Mouse (Mus musculus) CD8-positive naive resting alpha-beta T cell, adult 2 months (primary cell): ENCODE measurements around the gene Prpf38b.
"Not testable (repeated sequence)": the region's sequence is repeated elsewhere in the genome, so short reads cannot be mapped to it uniquely, and the experiment has no call there.

Experiments
- DNase-seq, 2 experiments: peaks; one replicate each; pipeline ENCODE4 v3.0.0; 2022; ENCODE audit warnings: low read depth in 2 of 2, low spot score in 2 of 2

The Prpf38b gene

GRCm38 (mm10) chr3:108902038-108902437 lies 9.5 kb downstream of the Prpf38b start:
- DNase-seq, result no peak

- DNase-seq, result no peak
These were observed 10.8 kb downstream of the Prpf38b start for GRCm38 (mm10) chr3:108900681-108901080.

- no peak for DNase-seq
These were observed 11.4 kb downstream of the Prpf38b start for GRCm38 (mm10) chr3:108900147-108900546.

DNA sequence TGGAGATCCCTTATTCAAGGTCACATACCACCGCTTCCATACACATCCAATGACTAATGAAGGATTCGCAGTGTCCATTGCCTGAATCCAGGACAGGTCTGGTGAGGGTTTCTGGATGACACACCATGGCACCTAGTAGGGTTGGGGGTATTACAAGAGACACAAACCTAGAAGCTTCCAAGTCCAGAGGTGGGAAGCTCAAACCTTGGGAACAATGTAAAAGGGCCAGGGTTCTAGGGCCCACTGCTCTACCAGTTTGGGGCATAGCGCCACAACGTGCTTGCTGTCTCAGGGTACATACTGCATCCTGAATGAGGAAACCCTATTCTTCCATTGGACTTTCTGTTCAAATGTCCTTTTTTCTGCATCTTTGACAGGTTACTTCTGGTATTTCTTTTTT lies 12.9 kb downstream of the Prpf38b start:
- DNase-seq, result no peak

GRCm38 (mm10) chr3:108892914-108893313 lies 18.6 kb downstream of the Prpf38b start:
- DNase-seq, result no peak

- no peak for DNase-seq
These were observed 19.4 kb downstream of the Prpf38b start for GRCm38 (mm10) chr3:108892080-108892479.

DNA sequence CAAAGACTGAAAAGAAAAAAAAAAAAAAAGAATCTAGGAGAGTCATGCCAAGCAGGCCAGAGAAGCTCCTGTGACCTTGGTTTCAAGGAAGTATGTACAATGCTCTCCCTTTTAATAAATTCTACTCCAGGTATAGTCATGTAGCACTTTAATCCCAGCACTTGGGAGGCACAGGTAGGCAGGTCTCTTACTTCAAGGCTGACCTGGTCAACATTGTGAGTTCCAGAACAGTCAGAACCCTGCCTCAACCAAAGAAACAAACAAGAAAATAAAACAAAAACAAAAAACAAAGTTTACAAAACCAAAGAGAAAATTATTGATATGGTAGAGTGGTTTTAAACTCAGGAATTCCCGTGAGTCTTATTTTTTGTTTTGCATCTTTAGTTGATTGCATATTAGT lies 21.6 kb downstream of the Prpf38b start, which contains the start of gene Fndc7:
Fndc7 (minus strand) TSS at position 101 of the 400 bp plus-strand sequence.
- DNase-seq, result no peak

- DNase-seq, result no peak
These were observed 23.9 kb downstream of the Prpf38b start for GRCm38 (mm10) chr3:108887618-108887975.

- no peak for DNase-seq
These were observed 24.5 kb downstream of the Prpf38b start for GRCm38 (mm10) chr3:108886934-108887617.

DNA sequence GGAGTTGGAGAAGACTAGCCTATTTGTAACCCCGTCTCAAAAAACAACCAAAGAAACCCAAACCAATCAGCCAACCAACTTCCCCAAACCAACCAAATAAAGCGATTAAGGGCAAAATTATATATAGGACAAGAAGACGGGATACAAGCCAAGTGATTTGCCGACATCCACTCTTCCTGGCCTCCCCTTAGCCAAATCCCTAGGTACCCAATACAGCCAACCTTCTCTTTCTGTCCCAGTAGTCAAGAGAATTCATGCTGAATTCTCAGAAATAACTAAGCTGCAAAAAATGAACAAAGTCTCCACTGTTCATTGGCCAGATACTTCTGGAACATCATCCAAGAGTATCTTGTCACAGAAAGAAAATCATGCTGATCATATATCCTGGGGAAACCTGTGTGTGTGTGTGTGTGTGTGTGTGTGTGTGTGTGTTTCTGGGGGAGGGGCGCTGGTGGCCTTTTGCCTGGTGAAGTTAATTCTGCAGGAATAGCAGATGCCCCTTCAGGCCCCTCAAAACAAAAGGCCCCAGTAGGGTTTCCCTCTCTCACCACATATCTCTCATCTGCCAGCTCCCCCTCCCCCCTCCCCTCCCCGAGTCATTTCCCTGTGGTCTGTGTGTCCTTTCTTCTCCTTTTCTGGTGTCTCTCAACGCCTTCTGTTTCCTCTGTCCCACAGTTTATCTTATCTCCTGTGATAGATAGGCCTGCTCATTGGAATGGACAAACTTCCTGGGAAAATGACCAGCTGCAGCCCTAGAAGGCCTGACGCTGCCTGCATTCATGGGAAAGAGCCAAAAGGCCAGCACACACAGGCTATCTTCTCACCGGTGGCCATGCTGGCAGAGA lies 25.6 kb downstream of the Prpf38b start:
- DNase-seq, result no peak

DNA sequence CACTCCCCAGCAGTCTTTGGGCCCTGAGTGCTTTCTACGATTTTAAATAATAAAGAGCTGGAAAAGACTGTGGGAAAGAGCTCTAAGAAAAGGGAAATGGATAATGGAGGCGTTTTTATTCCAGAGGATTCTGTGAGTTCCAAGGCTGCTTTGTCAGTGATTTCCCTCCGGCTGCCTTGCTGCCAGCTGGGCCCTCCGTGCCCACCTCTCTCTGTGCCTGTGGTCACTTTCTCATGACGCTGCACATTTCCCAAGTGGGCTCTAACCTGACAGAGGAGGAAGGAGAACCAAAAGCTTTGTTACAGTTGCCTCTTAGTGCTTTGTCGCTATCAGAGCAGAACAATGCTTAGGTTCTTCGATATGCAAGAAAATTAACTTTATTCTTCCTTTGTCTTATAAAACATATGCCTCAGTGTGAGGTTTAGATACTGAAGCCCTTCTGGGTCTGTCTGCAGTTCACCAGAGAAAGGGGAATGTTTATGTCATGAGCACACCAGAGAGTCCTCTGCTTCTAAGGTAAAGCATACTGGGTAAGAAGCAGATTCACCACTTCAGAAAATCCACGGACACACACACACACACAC lies 26.7 kb downstream of the Prpf38b start:
- DNase-seq, result no peak

DNA sequence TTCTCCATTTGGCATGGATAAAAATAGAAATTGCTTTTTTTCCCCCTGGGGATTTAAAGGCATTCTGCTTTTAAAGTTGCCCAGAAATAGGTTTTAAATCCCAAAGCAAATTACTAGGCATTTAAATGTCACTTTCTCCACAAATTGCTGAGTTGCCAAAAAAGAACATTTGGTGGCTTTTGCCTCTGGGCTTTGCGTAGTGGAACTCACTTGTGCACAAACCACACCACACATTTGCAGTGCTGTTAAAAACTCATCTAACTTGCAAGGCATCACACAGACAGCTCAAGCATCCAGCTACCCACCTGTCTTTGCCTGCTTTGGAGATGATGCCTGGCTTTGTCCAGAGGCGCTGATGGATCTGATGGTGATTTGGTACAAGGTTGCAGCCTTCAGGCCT lies 28.5 kb downstream of the Prpf38b start:
- no peak for DNase-seq

GRCm38 (mm10) chr3:108881873-108882272 lies 29.7 kb downstream of the Prpf38b start:
- not testable (repeated sequence) for DNase-seq

DNA sequence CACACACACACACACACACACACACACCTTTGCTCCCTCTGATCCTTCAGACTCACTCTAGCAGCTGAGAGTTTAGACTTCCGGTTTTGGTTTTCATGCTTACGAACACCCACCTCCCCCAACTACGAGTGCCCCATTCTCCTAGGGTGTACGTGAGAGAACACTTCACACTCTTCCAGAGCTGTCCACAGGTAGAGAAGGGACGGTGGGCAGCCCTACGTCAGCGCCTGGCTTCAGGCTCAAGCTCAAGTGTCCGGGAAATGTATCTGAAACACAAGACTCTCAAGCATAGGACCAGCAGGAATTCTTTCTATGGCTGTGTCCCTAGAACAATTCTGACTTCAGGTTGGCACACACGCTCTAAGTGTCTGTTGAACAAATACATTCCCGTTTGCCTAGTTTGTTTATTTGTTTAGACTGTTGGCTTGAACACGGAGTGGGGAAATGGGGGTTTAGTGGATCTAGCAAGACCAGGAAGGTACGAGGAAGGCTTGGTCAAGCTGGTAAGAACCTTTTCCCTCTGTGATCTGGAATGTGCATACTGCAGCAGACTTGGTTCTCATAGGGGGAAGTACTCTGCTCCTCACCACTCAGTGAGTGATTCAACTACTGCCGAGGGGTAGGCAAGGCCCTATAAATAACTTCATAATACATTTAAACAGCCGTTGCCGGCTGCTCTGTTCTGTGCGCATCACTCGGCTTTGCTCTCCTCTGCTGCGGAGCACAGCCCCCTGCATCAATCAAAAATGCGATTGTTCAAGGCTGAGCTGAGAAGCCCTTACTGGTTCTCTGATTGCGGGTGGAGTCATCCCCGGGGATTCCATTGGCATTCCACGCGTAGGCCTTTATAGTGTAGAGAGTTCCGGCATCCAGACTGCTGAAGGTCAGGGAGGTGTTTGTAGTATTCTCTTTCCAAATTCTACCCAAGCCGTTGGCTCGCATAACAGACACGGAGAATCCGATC lies 30.7 kb downstream of the Prpf38b start:
- DNase-seq, result peak; percentile 64 to 68

GRCm38 (mm10) chr3:108879836-108880435 lies 31.6 kb downstream of the Prpf38b start:
- no peak for DNase-seq

DNA sequence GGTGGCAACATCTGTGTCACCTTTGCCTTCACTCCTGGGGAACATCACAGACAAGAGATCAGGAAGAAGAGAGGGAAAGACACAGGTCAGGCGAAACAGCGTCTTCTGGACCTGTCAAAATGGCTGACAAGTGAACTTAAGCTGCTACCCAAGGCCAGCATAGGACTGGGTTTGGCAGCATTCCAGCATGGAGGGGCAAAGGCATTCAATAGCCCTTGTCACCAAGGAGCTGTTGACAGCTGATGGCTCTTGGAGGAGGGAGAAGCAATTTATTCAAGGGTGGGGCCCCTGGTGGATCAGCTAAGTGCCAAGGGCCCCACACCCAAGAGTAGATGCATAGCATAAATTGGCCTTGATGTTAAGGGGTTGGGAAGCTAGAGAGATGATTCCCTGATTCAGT lies 32.4 kb downstream of the Prpf38b start:
- DNase-seq, result no peak

DNA sequence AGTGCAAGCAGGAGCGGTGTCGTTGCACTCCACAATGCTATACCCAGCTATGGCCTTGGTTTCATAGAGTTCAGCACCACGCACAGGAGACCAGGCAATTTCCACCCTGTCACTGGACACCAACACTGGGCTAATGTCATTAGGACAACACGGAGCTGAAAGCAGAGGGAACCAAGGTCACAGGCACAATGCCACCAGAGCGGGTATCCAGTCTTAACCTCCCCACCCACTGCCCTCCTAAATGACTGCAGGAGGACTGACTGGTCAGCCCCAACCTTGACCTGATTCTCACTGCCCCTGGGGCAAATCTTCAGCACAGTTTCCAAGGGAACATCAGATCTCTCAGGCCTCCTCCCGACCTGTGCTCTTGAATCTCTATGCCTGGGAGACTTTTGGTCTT lies 40.9 kb downstream of the Prpf38b start:
- DNase-seq, result no peak

DNA sequence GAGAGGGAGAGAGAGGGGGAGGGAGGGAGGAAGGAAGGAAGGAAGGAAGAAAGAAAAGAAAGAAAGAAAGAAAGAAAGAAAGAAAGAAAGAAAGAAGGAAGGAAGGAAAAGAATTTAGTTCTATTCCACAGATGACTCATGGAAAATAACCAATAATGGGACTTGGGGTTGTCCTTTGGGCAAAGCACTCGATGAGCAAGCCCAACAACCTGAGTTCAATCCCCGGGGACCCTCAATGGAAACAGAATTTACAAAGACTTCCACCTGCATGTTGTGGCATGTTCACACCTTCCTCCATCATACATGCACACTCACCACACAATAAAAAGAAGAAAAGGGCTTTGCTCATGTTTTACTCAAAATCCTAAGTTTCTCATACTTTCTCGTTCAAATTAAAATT lies 44.1 kb downstream of the Prpf38b start:
- DNase-seq, result no peak

DNA sequence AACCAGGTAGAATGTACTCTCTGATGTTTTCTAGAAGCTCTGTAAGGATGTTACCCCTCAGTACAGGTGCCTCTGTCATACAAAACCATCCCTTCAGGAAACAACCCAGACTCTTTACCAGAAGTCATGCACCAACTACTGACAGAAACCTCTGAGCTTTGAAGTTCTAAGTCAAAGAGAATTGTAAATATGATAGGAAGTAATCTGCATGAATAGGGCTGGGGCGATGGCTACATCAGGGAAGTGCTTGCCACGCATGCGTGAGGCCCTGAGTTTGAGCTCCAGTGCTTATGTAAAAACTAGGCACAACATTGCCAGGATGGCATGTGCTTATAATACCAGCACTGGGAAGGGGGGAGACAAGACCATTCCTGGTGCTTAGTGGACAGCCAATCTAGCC lies 45.9 kb downstream of the Prpf38b start:
- peak; percentile 57 to 61 for DNase-seq

- no peak for DNase-seq
These were observed 46.4 kb downstream of the Prpf38b start for GRCm38 (mm10) chr3:108865129-108865528.

DNA sequence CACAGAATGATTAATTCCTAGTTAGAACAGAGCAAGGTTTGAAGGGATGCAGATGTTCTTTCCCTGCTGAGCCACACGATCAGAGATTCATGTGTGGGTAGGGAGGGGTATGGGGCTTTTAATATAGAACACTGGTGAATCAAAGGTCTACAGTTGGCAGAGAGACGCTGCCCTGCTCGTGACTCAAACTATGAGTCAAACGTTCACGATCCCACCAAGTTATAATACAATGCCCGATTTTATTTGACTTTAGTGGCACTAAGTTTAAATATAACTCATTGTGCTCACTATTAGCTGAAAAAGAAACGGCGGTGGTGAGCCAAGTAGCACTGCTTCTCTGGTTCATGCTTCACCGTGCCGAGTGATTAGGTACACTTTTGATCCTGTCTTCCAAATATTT lies 48.4 kb downstream of the Prpf38b start:
- no peak for DNase-seq
